Mouse (Mus musculus) midbrain, embryonic 14.5 days (tissue): Measurements from ENCODE around the gene I0C0044D17Rik. TPM values are rescaled to one million over a fixed set of nuclear protein-coding genes. Genes with fewer than 3 reads are reported as not detected.
"Not testable (repeated sequence)": the region's sequence is repeated elsewhere in the genome, so short reads cannot be mapped to it uniquely, and the experiment has no call there.

ENCODE experiments used
- ATAC-seq: fragments of 200-750 bp; cut with Nextera tagmentation; 2 replicates; pipeline ENCODE4 v1.8.0; 2017; ENCODE audit warnings: moderate number of reproducible peaks, moderate library complexity; ENCODE audit not compliant: low FRiP score, low TSS enrichment
- DNase-seq: peaks from one replicate; pipeline ENCODE4 v3.0.0-alpha.2; 2015
- H3K27ac ChIP-seq: fragments of 300-500 bp; sonication (generic); replicated peaks from 2 replicates; pipeline ENCODE4 v1.5.1; 2014; ENCODE audit warnings: mild to moderate bottlenecking, low read depth, low read length, moderate library complexity
- H3K27me3 ChIP-seq: fragments of 300-500 bp; sonication (generic); 2 replicates; pipeline ENCODE4 v1.6.1; 2014; ENCODE audit warnings: low read length, control low read depth, mixed read lengths; ENCODE audit not compliant: control insufficient read depth, insufficient read depth
- H3K36me3 ChIP-seq: fragments of 300-500 bp; sonication (generic); 2 replicates; pipeline ENCODE4 v1.6.1; 2014; ENCODE audit warnings: low read length, control low read depth; ENCODE audit not compliant: control insufficient read depth, insufficient read depth
- H3K4me1 ChIP-seq: fragments of 300-500 bp; sonication (generic); 2 replicates; pipeline ENCODE4 v1.6.1; 2014; ENCODE audit warnings: mild to moderate bottlenecking, antibody characterized with exemption, low read length, control low read depth; ENCODE audit not compliant: control insufficient read depth, insufficient read depth
- H3K4me2 ChIP-seq: fragments of 300-500 bp; sonication (generic); 2 replicates; pipeline ENCODE4 v1.6.1; 2014; ENCODE audit warnings: mild to moderate bottlenecking, low read length, moderate library complexity
- H3K4me3 ChIP-seq: fragments of 300-500 bp; sonication (generic); replicated peaks from 2 replicates; pipeline ENCODE4 v1.5.1; 2014; ENCODE audit warnings: low read depth, low read length
- H3K9ac ChIP-seq: fragments of 300-500 bp; sonication (generic); replicated peaks from 2 replicates; pipeline ENCODE4 v1.6.1; 2014; ENCODE audit warnings: mild to moderate bottlenecking, low read length, moderate library complexity
- H3K9me3 ChIP-seq: fragments of 300-500 bp; sonication (generic); 2 replicates; pipeline ENCODE4 v1.6.1; 2016; ENCODE audit warnings: low read length, control low read depth, mixed read lengths; ENCODE audit not compliant: control insufficient read depth
- WGBS: fragments of 180-500 bp; shearing (Covaris S2); extraction: QIAGEN DNeasy Blood & Tissue Kit; methylation state at CpG from one replicate; pipeline ENCODE4 v1.1.7; 2014; 5-methylcytosine and 5-hydroxymethylcytosine counted together
- polyA plus RNA-seq: library from polyadenylated mRNA; unstranded; fragments of >200 nt; fragmentation: Nextera tagmentation; extraction: Ambion mirVana; gene quantifications from 2 replicates; pipeline ENCODE4 v1.2.1, GENCODE M21; 2014

Gene I0C0044D17Rik
- polyA plus RNA-seq: not detected in 2 replicates

- H3K4me2 ChIP-seq, DNase-seq, ATAC-seq, H3K9me3 ChIP-seq, H3K27ac ChIP-seq, H3K4me3 ChIP-seq, H3K36me3 ChIP-seq, H3K9ac ChIP-seq, H3K4me1 ChIP-seq, H3K27me3 ChIP-seq: not testable (repeated sequence)
- WGBS: 100% methylated on average over 1 of the region's 1 CpGs
These were observed at the start of gene I0C0044D17Rik for GRCm38 (mm10) chr4:98823740-98824139. I0C0044D17Rik (minus strand) TSS chr4:98823840.

- Histone ChIP-seq H3K27me3 (no peaks in the 10 kb centered on the region), H3K9me3 (no peaks in the 10 kb centered on the region), H3K9ac (no peak overlapping the region), H3K4me1 (no peaks in the 10 kb centered on the region), H3K4me3 (no peak overlapping the region), H3K27ac (no peak overlapping the region), H3K36me3 (no peaks in the 10 kb centered on the region), H3K4me2 (no peak overlapping the region)
- WGBS: 78% methylated on average over 14 of the region's 14 CpGs
- ATAC-seq (no peak), DNase-seq (no peak)
These were observed 42.0 kb upstream of the I0C0044D17Rik start for GRCm38 (mm10) chr4:98865386-98866237.

- DNase-seq (no peak), ATAC-seq (no peak)
- WGBS: 83% methylated on average over 3 of the region's 3 CpGs
- H3K9ac ChIP-seq: no peak overlapping the region
- no peaks in the 10 kb centered on the region for H3K27me3 ChIP-seq
- no peaks in the 10 kb centered on the region for H3K36me3 ChIP-seq
- H3K27ac ChIP-seq: no peak overlapping the region
- no peaks in the 10 kb centered on the region for H3K4me1 ChIP-seq
- 0 out of 2 replicates have a peak, but pooled peaks cover 5% of the 10 kb centered on the region for H3K9me3 ChIP-seq
- no peak overlapping the region for H3K4me2 ChIP-seq
- H3K4me3 ChIP-seq: no peak overlapping the region
These were observed 40.9 kb upstream of the I0C0044D17Rik start for GRCm38 (mm10) chr4:98864546-98864945.

GRCm38 (mm10) chr4:98864094-98864493 lies 40.5 kb upstream of the I0C0044D17Rik start:
- Histone ChIP-seq H3K27ac (no peak overlapping the region), H3K4me3 (no peak overlapping the region), H3K4me1 (no peaks in the 10 kb centered on the region), H3K9me3 (0 out of 2 replicates have a peak, but pooled peaks cover 5% of the 10 kb centered on the region), H3K9ac (no peak overlapping the region), H3K27me3 (no peaks in the 10 kb centered on the region), H3K4me2 (no peak overlapping the region), H3K36me3 (no peaks in the 10 kb centered on the region)
- WGBS: 68% methylated on average over 1 of the region's 2 CpGs
- no peak for DNase-seq
- ATAC-seq: no peak

- Histone ChIP-seq H3K9me3 (0 out of 2 replicates have a peak, but pooled peaks cover 5% of the 10 kb centered on the region), H3K4me1 (no peaks in the 10 kb centered on the region), H3K4me3 (no peak overlapping the region), H3K27ac (no peak overlapping the region), H3K4me2 (no peak overlapping the region), H3K27me3 (no peaks in the 10 kb centered on the region), H3K36me3 (no peaks in the 10 kb centered on the region), H3K9ac (no peak overlapping the region)
- DNase-seq: no peak
- 85% methylated on average over 2 of the region's 2 CpGs for WGBS
- no peak for ATAC-seq
These were observed 39.8 kb upstream of the I0C0044D17Rik start for GRCm38 (mm10) chr4:98863451-98863850.

GRCm38 (mm10) chr4:98858151-98858855 lies 34.7 kb upstream of the I0C0044D17Rik start:
- Histone ChIP-seq H3K27ac (no peak overlapping the region), H3K27me3 (no peaks in the 10 kb centered on the region), H3K4me1 (no peaks in the 10 kb centered on the region), H3K9ac (no peak overlapping the region), H3K4me3 (no peak overlapping the region), H3K36me3 (no peaks in the 10 kb centered on the region), H3K4me2 (no peak overlapping the region), H3K9me3 (0 out of 2 replicates have a peak, but pooled peaks cover 5% of the 10 kb centered on the region)
- 81% methylated on average over 4 of the region's 4 CpGs for WGBS
- no peak for DNase-seq
- ATAC-seq: no peak

GRCm38 (mm10) chr4:98857037-98857648 lies 33.5 kb upstream of the I0C0044D17Rik start:
- DNase-seq: no peak
- no peaks in the 10 kb centered on the region for H3K4me1 ChIP-seq

DNA sequence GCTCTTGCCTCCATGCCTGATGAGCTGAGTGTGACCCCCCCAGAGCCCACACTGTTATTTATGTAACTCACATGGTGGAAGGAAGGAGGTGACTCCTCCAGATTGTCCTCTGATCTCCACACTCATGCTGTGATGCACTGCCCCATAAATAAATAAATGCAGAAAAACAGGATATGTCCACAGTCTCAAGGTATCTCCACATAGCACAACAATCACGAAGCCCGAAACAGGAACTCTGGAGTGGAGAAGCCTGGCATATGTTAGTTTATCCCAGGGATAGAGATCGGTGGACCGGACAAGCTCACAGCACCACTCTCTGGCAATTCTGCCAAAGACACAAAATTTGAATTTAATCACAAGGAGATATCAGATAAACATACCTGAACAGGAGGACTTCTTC lies 30.3 kb upstream of the I0C0044D17Rik start:
- WGBS: 92% methylated on average over 4 of the region's 4 CpGs

More at GRCm38 (mm10) chr4:98857037-98857648, 33.5 kb upstream of the I0C0044D17Rik start:
- Histone ChIP-seq H3K27me3 (no peaks in the 10 kb centered on the region), H3K9me3 (0 out of 2 replicates have a peak, but pooled peaks cover 5% of the 10 kb centered on the region), H3K4me2 (no peak overlapping the region), H3K4me3 (no peak overlapping the region), H3K36me3 (no peaks in the 10 kb centered on the region), H3K9ac (no peak overlapping the region), H3K27ac (no peak overlapping the region)
- WGBS: 85% methylated on average over 11 of the region's 11 CpGs
- no peak for ATAC-seq

More for the DNA sequence above, 30.3 kb upstream of the I0C0044D17Rik start:
- no peaks in the 10 kb centered on the region for H3K27me3 ChIP-seq
- H3K4me2 ChIP-seq: no peak overlapping the region
- ATAC-seq: no peak
- no peak overlapping the region for H3K9ac ChIP-seq
- no peak overlapping the region for H3K27ac ChIP-seq
- H3K4me3 ChIP-seq: no peak overlapping the region
- no peaks in the 10 kb centered on the region for H3K36me3 ChIP-seq
- no peaks in the 10 kb centered on the region for H3K4me1 ChIP-seq
- DNase-seq: no peak
- no peaks in the 10 kb centered on the region for H3K9me3 ChIP-seq
